Mouse (Mus musculus) hindbrain, embryonic 10.5 days (tissue): Measurements from ENCODE around the gene Cav3. TPM values are rescaled to one million over a fixed set of nuclear protein-coding genes. Genes with fewer than 3 reads are reported as not detected.

Source experiments
- DNase-seq: peaks from one replicate; pipeline ENCODE4 v3.0.0-alpha.2; 2017; ENCODE audit warnings: low spot score
- H3K27ac ChIP-seq: fragments of 300-500 bp; sonication (generic); 2 replicates; pipeline ENCODE4 v1.5.1; 2016; ENCODE audit warnings: mild to moderate bottlenecking, moderate library complexity
- H3K27me3 ChIP-seq: fragments of 300-500 bp; sonication (generic); 2 replicates; pipeline ENCODE4 v1.6.1; 2016; ENCODE audit warnings: mild to moderate bottlenecking; ENCODE audit not compliant: poor library complexity, insufficient read depth, severe bottlenecking
- H3K36me3 ChIP-seq: fragments of 300-500 bp; sonication (generic); 2 replicates; pipeline ENCODE4 v1.6.1; 2016; ENCODE audit warnings: mild to moderate bottlenecking, moderate library complexity
- H3K4me1 ChIP-seq: fragments of 300-500 bp; sonication (generic); replicated peaks from 2 replicates; pipeline ENCODE4 v1.6.1; 2016; ENCODE audit warnings: mild to moderate bottlenecking
- H3K4me3 ChIP-seq: fragments of 300-500 bp; sonication (generic); 2 replicates; pipeline ENCODE4 v1.5.1; 2016; ENCODE audit warnings: mild to moderate bottlenecking, moderate library complexity
- H3K9me3 ChIP-seq: fragments of 300-500 bp; sonication (generic); 2 replicates; pipeline ENCODE4 v1.6.1; 2016; ENCODE audit warnings: mild to moderate bottlenecking, moderate library complexity
- WGBS: fragments of 180-500 bp; shearing (Covaris S2); methylation state at CpG from one replicate; pipeline ENCODE4 v1.1.7; 2016; 5-methylcytosine and 5-hydroxymethylcytosine counted together
- polyA plus RNA-seq: library from polyadenylated mRNA; unstranded; fragments of >200 nt; fragmentation: Nextera tagmentation; extraction: Ambion mirVana; gene quantifications from 2 replicates; pipeline ENCODE4 v1.2.1, GENCODE M21; 2016

Cav3 gene
- polyA plus RNA-seq, 1 experiment from 2014 or later, result not detected

GRCm38 (mm10) chr6:112498716-112499115 is 39.4 kb downstream of the Cav3 start:
- Histone ChIP-seq H3K4me3 (no peak overlapping the region), H3K4me1 (peaks cover 24% of the 10 kb centered on the region), H3K27me3 (peaks cover 37% of the 10 kb centered on the region), H3K36me3 (no peaks in the 10 kb centered on the region), H3K9me3 (no peaks in the 10 kb centered on the region), H3K27ac (no peak overlapping the region)
- WGBS, result 93% methylated on average over 3 of the region's 3 CpGs
- no peak for DNase-seq

- no peak overlapping the region for H3K4me3 ChIP-seq
- no peak for DNase-seq
- peaks cover 22% of the 10 kb centered on the region for H3K4me1 ChIP-seq
- no peaks in the 10 kb centered on the region for H3K36me3 ChIP-seq
- no peaks in the 10 kb centered on the region for H3K9me3 ChIP-seq
- peaks cover 35% of the 10 kb centered on the region for H3K27me3 ChIP-seq
- no peak overlapping the region for H3K27ac ChIP-seq
- 88% methylated on average over 2 of the region's 2 CpGs for WGBS
These were observed 40.2 kb downstream of the Cav3 start for GRCm38 (mm10) chr6:112499456-112499855.

- Histone ChIP-seq H3K9me3 (no peaks in the 10 kb centered on the region), H3K27me3 (peaks cover 39% of the 10 kb centered on the region), H3K36me3 (no peaks in the 10 kb centered on the region), H3K4me3 (no peak overlapping the region), H3K4me1 (peaks cover 6% of the 10 kb centered on the region), H3K27ac (no peak overlapping the region)
- 74% methylated on average over 2 of the region's 2 CpGs for WGBS
- no peak for DNase-seq
These were observed 41.9 kb downstream of the Cav3 start for GRCm38 (mm10) chr6:112501156-112501555.

- DNase-seq, result no peak
- Histone ChIP-seq H3K9me3 (no peaks in the 10 kb centered on the region), H3K4me1 (peaks cover 9% of the 10 kb centered on the region; the same call in 1 of the 2 replicates), H3K27ac (no peak overlapping the region), H3K27me3 (peaks cover 62% of the 10 kb centered on the region), H3K4me3 (no peak overlapping the region), H3K36me3 (no peaks in the 10 kb centered on the region)
- WGBS, result 81% methylated on average over 2 of the region's 2 CpGs
These were observed 48.3 kb downstream of the Cav3 start for GRCm38 (mm10) chr6:112507617-112508016.

- H3K27ac ChIP-seq, result no peak overlapping the region
- no peaks in the 10 kb centered on the region for H3K9me3 ChIP-seq
- H3K4me1 ChIP-seq, result peaks cover 9% of the 10 kb centered on the region; the same call in 1 of the 2 replicates
- peaks cover 80% of the 10 kb centered on the region for H3K27me3 ChIP-seq
- no peak for DNase-seq
- H3K4me3 ChIP-seq, result no peak overlapping the region
- WGBS, result 62% methylated on average over 2 of the region's 2 CpGs
- no peaks in the 10 kb centered on the region for H3K36me3 ChIP-seq
These were observed 50.4 kb downstream of the Cav3 start for GRCm38 (mm10) chr6:112509590-112510131.

- Histone ChIP-seq H3K4me3 (no peak overlapping the region), H3K4me1 (peaks cover 9% of the 10 kb centered on the region; the same call in 1 of the 2 replicates), H3K27me3 (peaks cover 86% of the 10 kb centered on the region), H3K36me3 (no peaks in the 10 kb centered on the region), H3K9me3 (no peaks in the 10 kb centered on the region), H3K27ac (no peak overlapping the region)
- DNase-seq, result no peak
- 15% methylated on average over 4 of the region's 4 CpGs for WGBS
These were observed 51.0 kb downstream of the Cav3 start for GRCm38 (mm10) chr6:112510346-112510745.

GRCm38 (mm10) chr6:112514591-112514990 is 55.3 kb downstream of the Cav3 start:
- Histone ChIP-seq H3K4me3 (no peak overlapping the region), H3K27ac (no peak overlapping the region), H3K27me3 (peaks cover 91% of the 10 kb centered on the region), H3K9me3 (no peaks in the 10 kb centered on the region), H3K36me3 (no peaks in the 10 kb centered on the region), H3K4me1 (peaks cover 25% of the 10 kb centered on the region)
- no peak for DNase-seq
- 93% methylated on average over 6 of the region's 6 CpGs for WGBS

- WGBS, result 15% methylated on average over 1 of the region's 1 CpGs
These were observed 57.2 kb downstream of the Cav3 start for GRCm38 (mm10) chr6:112516496-112516895.

GRCm38 (mm10) chr6:112517572-112517971 is 58.3 kb downstream of the Cav3 start:
- 78% methylated on average over 3 of the region's 3 CpGs for WGBS
- Histone ChIP-seq H3K4me1 (peaks cover 16% of the 10 kb centered on the region), H3K4me3 (no peak overlapping the region), H3K27me3 (peaks cover 93% of the 10 kb centered on the region), H3K36me3 (no peaks in the 10 kb centered on the region), H3K27ac (no peak overlapping the region), H3K9me3 (no peaks in the 10 kb centered on the region)
- no peak for DNase-seq

More at GRCm38 (mm10) chr6:112516496-112516895, 57.2 kb downstream of the Cav3 start:
- Histone ChIP-seq H3K4me3 (no peak overlapping the region), H3K27ac (no peak overlapping the region), H3K9me3 (no peaks in the 10 kb centered on the region), H3K27me3 (peaks cover 94% of the 10 kb centered on the region), H3K36me3 (no peaks in the 10 kb centered on the region), H3K4me1 (peaks cover 16% of the 10 kb centered on the region)
- peak; percentile 76 for DNase-seq

- no peaks in the 10 kb centered on the region for H3K9me3 ChIP-seq
- no peak for DNase-seq
- H3K27ac ChIP-seq, result no peak overlapping the region
- peaks cover 93% of the 10 kb centered on the region for H3K27me3 ChIP-seq
- H3K4me3 ChIP-seq, result no peak overlapping the region
- peaks cover 16% of the 10 kb centered on the region for H3K4me1 ChIP-seq
- H3K36me3 ChIP-seq, result no peaks in the 10 kb centered on the region
- WGBS, result 85% methylated on average over 3 of the region's 3 CpGs
These were observed 58.7 kb downstream of the Cav3 start for GRCm38 (mm10) chr6:112517991-112518390.

Other genes starting within 250 kb of the Cav3 start
- 1.7 and 2.8 TPM in 2 replicates for gene Lmcd1, start 185.7 kb upstream of the Cav3 start, polyA plus RNA-seq
- 0.55 and 0.57 TPM in 2 replicates for gene Ssu2, start 71.5 kb upstream of the Cav3 start, polyA plus RNA-seq
- gene Oxtr, start 30.4 kb downstream of the Cav3 start, polyA plus RNA-seq, result 0.17 and 0.43 TPM in 2 replicates
- gene Rad18, start 237.2 kb downstream of the Cav3 start, polyA plus RNA-seq, result 36.3 and 48.0 TPM in 2 replicates